Mouse (Mus musculus) kidney, adult 8-10 months (tissue): ENCODE measurements around the gene Gstm5.

Experiments
- DNase-seq, 2 experiments: peaks; one replicate each; pipeline ENCODE4 v3.0.0; 2022

Gstm5 gene

GRCm38 (mm10) chr3:107873335-107874251, 22.0 kb upstream of the Gstm5 start:
- DNase-seq: peak; percentile 81 to 86

- no peak for DNase-seq
Measured at GRCm38 (mm10) chr3:107875231-107875630, 20.4 kb upstream of the Gstm5 start.

DNA sequence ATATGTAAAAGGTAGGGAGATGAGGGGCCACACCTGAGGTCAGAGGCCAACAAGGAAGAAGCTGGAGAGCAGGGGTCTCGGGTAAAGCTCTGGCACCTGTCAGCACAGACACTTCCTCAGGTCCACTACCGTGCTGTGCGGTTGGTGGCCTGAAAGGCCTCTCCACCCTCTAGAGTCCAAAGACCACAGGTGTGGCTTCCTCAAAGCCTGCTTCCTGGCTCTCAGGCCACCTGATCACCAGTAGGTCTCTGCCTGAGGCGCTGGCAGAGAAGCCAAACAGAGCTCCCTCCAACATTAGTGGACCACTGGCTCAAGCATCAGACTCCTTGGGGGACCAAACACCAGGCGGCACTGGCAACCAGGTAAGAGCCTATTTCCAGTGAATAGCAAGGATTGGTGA, 18.6 kb upstream of the Gstm5 start, which contains the start of gene Eps8l3:
TSS of gene Eps8l3 (plus strand) at position 225 of the 400 bp plus-strand sequence.
- no peak for DNase-seq

DNA sequence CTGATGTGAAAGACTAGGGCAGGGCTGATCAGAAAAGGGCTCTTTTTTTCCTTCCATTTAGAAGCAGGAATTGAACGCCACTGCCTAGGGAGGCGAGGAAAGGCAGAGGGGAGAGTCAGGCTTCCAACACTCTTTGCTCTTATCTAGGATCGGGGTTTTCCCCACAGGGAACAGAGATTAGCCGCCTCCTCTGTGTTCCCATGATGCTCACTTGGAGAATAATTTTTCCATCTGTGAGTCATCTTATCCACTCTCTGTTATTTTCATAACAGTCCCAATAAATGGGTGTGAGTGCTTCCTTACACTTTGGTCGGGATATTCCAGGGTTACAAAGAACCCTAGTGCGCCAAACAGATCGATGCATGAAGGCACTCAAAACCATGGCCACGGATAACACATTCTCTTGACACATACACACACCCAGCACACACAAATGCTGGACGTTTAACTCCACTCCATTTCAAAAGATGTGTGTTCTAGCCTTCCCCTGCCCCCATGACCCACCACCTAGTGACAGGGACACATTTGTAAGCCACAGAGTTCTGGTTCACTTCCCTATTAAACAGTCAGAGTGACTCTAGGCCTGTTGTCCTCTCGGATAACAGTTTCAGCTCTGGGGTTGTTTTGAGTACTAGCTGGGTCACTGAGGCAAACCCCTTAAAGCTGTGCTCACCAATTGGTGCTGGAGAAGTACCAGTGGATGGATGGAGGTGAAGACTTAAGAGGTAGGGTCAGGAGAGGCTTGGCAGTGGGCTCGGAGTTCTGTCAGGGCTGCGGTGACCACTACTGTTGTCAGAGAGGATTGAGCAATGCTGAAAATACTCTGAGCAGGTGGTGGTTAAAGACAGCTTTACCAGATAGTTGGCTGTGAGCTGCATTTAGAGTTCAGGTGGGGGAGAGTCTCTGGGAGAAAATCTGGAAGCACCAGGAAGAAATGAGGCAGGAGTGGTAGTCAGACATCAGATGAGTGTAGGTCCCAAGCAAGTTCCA, 17.6 kb upstream of the Gstm5 start:
- no peak for DNase-seq

GRCm38 (mm10) chr3:107887674-107888495, 7.7 kb upstream of the Gstm5 start:
- DNase-seq: no peak

DNA sequence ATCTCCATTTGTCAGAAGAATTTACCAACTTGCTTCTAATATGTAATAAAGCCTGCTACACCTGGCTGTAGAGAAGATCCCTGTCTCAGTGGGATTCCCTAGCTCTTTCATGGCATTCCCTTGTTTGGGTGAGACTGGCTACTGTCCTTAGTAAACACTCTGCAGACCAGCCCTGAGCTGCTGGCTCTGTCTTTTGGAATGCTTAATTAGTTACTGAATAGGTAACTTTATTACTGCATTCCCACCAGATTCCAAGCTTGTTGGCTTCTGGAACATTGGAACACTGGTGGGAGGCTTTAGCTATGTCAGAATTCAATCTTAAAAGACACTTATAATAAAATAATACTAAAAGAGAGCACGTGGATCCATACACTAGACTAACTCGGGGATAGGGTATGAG, 6.4 kb upstream of the Gstm5 start:
- DNase-seq: peak; percentile 42 to 63

DNA sequence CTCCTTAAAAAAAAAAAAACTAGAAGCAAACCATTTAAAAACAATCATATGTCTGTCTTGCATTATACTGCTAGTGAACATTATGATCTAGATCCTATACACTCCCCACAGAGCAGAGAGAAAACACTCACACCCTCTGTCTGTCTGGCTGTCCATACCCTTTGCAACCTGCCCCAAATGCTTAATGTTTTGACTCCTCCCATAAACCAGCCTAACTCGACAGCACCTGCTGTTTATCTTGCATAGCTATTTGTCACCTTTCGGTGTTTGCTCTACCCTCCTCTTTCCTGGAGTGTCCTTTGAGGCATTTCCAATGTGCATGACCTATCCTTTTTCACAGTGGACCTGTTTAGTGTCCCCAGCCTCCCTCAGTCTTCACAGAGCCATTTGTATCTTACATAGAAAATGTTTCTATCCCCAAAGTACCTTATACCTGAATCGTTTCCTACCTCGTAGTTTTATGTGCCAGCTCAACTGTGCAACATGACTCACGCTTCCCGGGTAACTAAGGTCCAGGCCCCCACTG, 364 bp upstream of the Gstm5 start:
- DNase-seq: no peak

GRCm38 (mm10) chr3:107898691-107899090, 3.1 kb downstream of the Gstm5 start:
- DNase-seq: peak; percentile 61 to 65

DNA sequence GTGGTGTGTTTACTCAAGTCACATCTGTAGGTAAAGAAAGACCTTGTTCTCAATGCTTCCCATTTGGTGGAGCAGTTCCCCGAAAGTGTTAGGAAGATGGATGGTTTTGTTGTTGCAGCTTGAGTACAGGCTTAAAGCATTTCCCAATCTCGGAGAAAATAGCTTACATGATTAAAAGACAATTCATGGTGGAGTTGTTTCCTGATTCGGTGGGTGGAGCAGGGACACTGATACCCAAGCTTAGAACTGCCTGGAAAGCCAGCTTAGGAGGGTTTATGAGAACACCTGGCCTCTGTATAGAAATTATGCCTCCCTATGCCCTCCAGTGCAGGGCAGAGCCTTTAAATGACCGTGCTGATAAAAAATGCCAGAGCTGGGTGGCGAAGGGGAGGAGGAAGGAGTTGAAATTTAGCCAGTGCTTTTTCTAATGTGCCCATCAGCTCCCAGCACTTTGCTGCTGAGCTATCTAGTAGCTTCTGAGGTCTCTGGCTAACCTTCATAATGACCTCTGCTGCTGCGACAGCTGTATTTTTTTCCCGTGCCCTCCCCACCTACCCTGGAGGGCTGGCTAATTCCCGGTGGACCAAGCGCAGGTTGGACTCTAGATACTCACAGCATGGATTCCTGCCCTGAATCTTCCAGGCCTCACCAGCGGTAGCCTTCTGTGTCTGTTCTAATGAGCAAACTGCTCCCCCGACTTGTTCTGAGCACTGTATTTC, 5.5 kb downstream of the Gstm5 start:
- DNase-seq: peak; percentile 31 to 44

- no peak for DNase-seq
Measured at GRCm38 (mm10) chr3:107905942-107906341, 10.3 kb downstream of the Gstm5 start.

GRCm38 (mm10) chr3:107916674-107917073, 21.1 kb downstream of the Gstm5 start:
- DNase-seq: no peak

DNA sequence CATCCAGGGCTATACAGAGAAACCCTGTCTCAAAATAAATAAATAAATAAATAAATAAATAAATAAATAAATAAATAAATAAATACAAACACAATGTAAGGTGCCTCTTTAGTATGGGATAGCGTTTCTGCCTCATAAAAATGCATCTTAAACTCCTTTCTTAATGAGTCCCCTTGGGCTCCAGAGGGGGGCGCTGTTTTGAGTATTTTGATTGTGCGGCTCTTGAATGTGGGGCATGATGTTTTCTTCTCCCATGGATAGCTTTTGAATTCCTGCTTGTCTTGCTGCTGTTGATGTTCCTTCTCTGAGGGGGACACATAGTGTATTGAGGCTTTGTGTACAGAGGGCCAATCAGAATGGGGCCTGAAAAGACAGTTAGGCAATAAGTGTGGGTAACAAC, 21.5 kb downstream of the Gstm5 start:
- DNase-seq: no peak

DNA sequence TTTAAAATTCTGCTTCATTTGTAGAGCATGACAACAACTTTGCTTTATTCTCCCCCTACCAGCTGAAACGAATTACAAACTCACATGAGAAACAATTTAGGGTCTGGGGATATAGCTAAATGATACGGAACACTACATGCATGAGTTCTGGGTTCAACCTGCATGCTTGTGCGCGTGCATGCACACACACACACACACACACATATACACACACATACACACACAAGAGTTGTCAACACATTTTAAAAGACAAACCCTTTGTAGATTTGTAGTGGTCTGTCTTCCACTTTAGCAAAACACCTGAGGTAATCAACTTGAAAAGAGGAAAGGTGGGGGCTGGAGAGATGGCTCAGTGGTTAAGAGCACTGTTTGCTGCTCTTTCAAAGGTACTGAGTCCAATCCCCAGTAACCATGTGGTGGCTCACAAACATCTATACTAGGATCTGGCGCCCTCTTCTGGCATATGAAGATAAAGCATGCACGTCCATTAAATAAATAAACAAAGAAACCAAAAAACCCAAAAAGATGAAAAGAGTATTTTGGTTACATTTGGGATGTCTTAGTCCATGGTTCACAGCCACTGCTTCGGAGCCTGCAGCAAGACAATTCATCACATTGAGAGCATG, 22.3 kb downstream of the Gstm5 start:
- peak; percentile 45 to 71 for DNase-seq

DNA sequence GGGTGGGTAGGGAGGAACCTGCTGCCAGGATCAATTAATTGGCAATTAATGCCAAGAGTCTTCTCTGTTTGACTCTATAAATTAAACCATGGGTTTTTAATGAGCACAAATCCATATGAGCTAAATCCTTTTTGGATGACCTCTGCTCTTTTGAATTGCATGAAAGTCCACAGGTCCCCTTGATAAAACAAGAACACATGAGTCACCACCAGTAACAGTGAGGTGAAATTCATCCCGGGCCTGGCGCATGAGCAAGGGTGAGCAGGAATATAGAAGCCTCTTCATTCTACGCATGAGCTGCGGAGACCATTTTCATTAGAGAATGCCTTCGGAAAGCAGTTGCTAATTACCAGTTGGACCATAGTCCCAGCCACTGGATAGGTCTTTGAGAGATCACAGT, 24.7 kb downstream of the Gstm5 start:
- no peak for DNase-seq

DNA sequence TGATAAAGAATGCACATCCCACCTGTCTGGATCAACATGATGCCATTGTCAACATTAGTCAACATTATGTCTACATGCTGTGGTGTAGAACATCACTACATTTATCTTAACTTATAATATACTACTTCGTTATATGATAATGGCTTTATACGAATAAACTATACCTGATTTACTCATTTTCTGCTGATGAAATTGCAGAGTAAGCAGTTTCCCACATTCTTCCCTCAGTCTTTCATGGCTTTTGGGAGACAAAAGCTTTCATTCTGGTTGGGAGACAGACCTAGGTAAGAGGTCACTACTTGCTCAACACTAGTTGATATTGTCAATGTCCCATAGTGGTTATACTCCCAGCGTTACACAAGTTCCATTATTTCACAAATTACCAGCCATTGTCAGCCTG, 29.7 kb downstream of the Gstm5 start:
- no peak for DNase-seq

- DNase-seq: no peak
Measured at GRCm38 (mm10) chr3:107927841-107928240, 32.2 kb downstream of the Gstm5 start.

DNA sequence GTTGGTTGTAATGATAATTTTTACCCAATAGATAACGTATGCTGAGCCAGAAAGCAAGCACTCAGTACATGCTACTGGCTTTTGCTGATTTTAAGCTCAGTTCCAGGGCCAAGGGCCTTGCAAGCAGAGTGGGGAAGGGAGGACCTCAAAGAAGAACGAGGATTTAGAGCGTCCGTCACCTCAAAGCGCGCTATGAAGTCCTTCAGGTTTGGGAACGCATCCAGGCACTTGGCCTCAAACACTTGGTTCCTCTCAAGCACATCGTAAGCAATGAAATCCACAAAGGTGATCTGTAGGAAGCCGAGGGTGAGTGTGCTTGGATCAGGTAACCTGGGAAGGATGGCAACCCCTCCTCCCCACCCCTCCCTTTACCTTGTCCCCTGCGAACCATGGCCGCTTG, 33.1 kb downstream of the Gstm5 start:
- DNase-seq: no peak

GRCm38 (mm10) chr3:107929243-107929642, 33.6 kb downstream of the Gstm5 start:
- DNase-seq: no peak

DNA sequence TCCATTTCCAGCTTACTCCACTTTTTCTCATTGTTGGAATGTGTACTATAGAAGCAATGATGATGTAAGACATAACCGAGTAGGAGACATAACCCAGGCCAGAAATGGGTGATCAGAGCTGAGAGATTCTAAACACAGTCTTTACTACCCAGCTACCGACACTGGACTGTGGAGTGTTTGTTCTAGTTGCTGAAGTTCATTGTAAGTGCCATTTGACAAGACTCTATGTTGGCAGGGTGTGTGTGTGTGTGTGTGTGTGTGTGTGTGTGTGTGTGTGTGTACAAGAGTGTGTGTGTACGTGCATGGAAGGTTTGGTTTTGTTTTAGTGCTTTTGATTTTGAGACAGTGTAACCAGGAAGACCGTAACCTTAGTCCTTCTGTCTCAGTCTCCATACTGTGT, 34.1 kb downstream of the Gstm5 start:
- no peak for DNase-seq

- DNase-seq: no peak
Measured at GRCm38 (mm10) chr3:107931134-107931533, 35.5 kb downstream of the Gstm5 start.

GRCm38 (mm10) chr3:107931670-107932069, 36.0 kb downstream of the Gstm5 start, which contains the start of gene Gstm7:
Gene Gstm7 (minus strand): TSS chr3:107931817.
- peak; percentile 99 for DNase-seq
